Mouse (Mus musculus): ENCODE results near the gene Slc35g3.
A peak's percentile ranks its signal among the peaks of the same experiment; 100 is the strongest.

Slc35g3 gene

DNA sequence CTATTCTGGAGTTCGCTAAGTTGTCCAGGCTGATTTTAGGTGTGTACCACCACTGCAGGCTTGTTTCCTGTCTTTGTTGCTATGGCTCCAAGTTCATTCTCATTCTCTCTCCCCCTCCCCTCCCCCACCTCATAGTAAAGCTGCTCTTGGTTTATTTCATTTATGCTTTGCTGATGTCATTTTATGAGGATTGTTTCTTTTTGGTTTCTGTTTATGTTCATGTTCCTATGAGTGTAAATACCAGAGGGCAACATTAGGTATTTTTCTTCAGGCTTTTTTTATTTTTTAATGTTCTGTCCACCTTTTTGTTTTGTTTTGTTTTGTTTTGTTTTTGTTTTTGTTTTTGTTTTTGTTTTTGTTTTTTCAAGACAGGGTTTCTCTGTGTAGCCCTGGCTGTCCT, at the start of gene Slc35g3:
Gene Slc35g3, minus strand, starts transcription at position 101 of the 400 bp plus-strand sequence.
- DNase-seq (ENCODE audit: low read depth, low spot score), result no peak

DNA sequence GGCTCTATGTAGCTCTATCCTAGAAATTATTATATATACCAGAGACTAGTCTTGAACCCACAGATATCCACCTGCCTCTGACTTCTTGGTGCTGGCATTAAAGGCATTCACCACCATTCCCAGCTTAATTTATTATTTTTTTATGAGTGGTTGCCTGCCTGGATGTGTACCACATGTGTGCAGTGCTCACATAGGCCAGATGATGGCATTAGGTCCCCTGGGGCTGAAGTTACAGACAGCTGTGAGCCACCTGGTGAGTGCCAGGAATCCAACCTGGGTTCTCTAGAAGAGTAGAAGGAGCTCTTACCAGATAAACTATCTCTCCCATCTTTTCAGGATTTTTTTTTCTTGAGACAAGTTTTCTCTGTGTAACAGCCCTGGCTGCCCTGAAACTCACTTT, 48.5 kb upstream of the Slc35g3 start:
- DNase-seq (ENCODE audit: low read depth, low spot score), result no peak

DNA sequence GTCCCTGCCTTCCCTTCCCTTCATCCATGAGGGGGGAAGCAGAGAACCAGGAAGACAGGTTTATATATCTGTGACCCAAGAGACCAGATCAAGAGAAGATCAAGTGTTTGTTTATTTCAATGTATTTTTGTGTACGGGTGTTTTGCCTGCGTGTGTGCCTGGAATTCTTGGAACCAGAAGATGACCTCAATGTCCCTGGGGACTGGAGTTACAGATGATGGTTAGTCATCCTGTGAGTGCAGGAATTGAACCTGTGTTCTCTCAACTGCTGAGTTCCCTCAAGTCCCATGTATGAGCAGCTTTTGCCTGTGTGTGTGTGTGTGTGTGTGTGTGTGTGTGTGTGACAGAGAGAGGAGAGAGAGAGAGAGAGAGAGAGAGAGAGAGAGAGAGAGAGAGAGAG, 45.9 kb upstream of the Slc35g3 start:
- DNase-seq (ENCODE audit: low read depth, low spot score), result no peak

DNA sequence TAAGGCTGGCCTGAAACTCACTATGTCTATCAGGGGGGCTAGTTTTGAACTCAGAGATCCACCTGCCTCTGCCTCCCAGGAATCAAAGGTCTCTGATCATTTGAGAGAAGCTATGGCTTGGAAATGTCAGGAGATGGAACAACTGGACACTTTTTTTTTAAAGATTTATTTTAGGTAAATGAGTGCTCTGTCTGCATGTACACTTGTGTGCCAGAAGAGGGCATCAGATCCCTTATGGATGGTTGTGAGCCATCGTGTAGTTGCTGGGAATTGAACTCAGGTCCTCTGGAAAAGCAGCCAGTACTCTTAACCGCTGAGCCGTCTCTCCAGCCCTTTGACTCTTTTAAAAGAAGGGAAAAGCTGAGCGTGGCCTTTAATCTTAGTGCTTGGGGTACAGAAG, 44.6 kb upstream of the Slc35g3 start:
- DNase-seq (ENCODE audit: low read depth, low spot score), result no peak

DNA sequence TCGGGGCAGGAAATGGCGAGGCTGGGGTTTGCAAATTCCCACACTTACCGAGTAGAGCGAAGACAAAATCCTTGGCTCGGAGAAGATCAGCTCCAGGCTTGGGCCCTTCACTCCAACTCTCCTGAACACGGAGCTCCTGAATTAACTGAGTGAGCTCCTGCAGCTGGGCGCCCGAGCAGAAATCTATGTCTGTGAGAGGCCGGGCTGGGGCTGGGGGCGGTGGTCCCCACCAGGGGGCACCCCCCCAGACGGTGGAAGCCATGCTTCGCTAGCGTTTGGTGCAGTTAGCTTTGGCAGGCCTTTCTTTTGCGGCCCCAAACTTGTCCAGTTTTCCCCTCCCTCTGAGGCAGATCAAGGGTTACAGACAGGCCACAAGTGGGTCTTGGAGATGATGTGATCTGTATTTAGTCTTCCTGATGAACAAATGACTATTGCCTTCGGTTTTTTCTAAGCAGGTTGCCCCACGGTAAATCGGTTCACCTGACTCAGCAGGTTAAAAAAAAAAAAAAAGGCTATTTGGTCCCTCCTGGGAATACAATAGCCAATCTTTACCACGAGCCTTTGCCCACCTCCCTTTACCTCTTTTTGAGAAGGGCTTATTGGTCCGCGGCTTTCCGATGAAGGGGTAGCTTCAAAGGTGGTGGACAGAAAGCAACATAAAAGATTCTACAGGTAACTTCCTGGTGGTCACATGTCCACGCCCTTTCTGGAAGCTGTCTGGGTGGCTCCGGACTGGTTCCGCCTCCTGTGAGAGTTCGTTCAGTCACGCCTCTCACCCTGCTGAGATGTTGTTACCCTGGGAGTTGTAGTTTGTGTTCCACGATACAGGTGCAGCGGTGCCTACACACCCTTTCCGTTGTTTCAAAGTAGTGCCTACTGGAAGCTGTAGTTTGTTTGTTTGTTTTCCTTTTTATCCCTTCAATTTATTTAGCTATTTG, 43.5 kb upstream of the Slc35g3 start, which contains the start of gene Tmem102:
Gene Tmem102, minus strand, starts transcription at position 653 of the 938 bp plus-strand sequence.
- DNase-seq (ENCODE audit: low read depth, low spot score), result no peak

DNA sequence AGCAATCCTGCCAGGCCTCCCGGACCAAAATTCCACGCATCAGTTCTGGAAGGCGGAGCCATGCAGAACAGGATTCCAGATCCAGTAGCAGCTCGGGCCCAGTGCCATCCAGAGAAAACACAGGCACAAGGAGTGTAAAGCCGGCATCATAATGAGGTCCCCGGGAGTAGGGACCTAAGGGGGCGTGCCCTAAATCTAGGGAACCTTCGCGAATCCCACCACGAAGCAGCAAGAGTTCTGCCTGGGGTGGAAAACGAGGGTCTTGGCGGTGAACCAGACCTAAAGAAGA, 42.8 kb upstream of the Slc35g3 start:
- no peak for DNase-seq (ENCODE audit: low read depth, low spot score)

DNA sequence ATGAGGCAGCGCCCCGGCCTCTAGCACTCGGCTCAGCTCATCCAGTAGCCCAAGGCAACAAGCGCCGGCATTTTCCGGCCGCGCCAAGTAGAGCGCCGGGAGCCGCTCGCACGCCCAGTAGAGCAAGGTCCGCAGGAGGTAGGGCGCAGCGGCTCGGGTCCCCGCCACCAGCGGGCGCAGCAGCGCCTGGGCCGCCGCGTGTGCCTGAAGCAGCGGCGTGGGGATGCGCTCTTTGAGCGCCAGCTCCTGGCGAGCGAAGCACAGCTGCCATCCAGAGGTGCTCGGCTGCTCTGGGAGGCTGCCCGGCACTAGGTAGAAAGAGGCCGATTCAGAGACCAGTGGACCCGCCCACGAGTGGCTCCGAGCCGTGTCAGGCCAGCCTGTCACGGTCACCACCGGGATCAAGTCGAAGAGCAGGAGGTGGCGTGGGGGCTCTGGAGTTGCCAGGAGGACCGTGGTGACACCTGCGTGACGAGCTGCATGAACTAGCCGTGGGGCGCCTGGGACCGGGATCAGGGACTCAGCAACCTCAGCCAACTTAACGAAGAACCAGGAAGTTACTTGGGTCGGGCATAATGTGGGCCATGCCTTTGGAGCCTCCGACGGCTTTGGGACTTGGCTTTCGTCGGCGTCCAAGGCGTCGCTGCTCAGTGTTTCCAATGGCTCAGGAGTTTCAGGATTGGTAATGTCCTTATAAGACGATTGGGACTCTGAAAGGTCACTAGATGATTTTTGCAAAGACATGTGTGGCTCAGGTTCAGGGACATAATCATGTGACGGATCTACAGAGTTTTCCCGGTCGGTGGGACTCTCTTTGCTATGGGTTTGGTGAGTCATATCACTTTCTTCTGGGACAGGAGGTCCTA, 42.3 kb upstream of the Slc35g3 start:
- peak; percentile 54 for DNase-seq (ENCODE audit: low read depth, low spot score)

DNA sequence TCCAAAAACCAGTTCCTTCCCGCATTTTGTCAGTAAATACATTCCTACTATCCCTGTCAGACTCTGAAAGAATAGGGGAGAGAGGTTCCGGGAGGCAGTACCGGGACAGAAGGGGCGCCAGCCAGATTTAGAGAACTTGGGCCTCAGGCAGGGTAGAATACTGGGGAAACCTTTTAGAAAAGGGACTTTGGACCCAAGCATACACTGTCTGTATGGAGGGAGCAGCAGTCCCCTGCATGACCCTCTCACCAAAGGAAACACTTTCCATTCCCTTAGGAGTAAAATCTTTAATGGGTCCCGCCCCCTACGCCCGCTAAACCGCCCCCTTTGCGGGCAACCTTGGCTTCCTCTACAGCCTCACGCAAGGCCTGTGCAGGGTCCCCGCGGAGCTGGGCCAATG, 41.6 kb upstream of the Slc35g3 start:
- no peak for DNase-seq (ENCODE audit: low read depth, low spot score)

DNA sequence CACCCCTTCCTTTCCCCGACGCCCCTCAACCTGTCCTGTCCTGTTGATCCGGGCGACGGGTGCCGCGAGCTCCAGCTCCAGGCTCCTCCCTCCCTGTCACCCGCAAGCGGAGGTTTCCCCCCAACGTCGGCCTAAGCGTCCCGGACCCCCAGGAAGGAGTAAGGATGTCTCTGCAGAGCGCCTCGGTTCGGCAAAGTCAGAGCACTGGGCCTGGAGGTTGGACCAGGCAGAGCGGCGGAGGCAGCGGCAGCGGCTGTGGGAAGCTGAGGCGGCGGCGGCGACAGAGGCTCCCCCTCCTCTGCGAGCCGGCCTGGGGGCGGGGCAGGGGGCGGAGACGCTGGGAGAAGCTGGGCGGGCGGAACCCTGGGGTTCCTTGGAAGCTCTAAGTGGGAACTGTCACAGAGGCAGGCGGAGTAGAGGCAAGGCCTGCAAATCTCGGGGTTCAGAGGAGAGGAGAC, 40.9 kb upstream of the Slc35g3 start:
- DNase-seq (ENCODE audit: low read depth, low spot score), result no peak

DNA sequence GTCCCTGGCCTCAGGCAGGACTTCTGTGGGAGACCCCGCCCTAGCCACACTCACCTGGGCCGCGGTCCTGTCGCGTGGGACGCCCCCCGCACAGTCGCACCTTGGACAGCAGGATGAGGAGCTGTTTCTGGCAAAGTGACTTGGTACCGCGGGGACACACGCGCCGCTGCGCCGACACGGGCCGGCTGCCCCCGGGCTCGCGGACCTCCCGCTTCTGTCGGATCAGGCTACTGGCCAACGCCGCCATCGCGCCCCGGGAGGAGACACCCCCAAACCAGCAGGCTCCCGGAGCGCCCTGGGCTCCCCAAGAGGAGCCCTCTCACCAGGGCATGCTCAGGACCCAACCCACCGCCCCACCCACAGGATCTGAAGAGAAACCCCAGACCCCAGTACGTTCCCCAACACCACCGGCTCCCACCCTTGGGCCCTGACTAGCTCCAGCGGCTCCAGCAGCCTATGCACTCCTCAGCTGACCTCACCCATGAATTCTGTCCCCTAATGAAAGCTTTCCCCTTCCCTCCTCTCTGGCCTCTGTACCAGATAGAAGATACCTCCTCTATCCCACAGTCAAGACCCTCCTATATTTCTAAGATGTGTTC, 39.7 kb upstream of the Slc35g3 start, which contains the start of gene Fgf11:
Gene Fgf11, minus strand, starts transcription at position 479 of the 599 bp plus-strand sequence.
- no peak for DNase-seq (ENCODE audit: low read depth, low spot score)

DNA sequence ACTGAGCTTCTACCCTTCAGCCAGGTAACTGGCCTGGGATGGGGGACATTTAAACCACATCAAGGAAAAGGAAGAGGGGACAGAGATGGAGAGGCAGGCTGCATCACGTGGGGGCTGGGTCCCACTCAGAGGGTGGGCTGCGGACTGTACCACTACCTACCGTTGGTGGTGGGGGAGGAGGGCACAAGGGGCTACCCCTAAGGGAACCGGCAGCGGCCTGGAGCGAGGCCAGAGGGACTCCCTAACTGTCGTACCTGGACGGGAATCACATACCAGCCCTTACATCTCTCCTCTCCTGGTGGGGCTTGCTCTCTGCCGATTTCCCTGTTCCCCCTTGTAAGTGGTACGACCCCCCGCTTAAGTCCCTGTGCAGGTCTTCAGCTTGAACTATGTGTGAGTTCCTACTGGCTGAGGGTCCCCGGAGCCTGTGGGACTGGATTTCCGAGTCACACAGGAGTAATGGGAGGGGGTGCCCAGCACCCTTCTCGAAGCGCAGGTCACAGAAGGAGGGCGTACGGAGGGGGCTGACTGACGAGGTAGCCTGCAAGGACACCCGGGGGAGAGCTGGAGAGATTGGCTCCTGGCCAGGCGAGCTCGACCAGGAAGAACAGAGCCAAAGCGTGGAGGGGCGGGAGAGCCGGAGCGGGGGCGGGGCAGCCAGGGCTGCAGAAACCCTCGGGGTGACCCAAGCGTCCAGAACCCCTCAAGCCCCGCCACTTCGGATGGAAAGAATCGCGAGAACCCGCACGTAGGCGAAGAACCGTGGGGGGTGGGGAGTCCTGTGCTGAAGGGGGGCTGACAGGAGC, 38.8 kb upstream of the Slc35g3 start:
- no peak for DNase-seq (ENCODE audit: low read depth, low spot score)

DNA sequence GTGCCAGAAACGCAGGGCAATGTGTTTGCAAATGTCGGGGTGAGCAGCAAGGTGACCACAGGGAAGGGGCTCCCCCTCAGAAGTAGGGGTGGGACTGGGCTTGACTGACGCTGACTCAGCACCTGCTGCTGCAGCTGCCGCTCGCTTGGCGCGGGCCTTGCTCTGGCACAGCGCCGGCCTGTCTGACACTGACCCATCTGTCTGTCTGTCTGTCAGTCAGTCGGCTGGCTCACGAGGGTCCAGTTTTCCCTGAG, 38.3 kb upstream of the Slc35g3 start:
- no peak for DNase-seq (ENCODE audit: low read depth, low spot score)

DNA sequence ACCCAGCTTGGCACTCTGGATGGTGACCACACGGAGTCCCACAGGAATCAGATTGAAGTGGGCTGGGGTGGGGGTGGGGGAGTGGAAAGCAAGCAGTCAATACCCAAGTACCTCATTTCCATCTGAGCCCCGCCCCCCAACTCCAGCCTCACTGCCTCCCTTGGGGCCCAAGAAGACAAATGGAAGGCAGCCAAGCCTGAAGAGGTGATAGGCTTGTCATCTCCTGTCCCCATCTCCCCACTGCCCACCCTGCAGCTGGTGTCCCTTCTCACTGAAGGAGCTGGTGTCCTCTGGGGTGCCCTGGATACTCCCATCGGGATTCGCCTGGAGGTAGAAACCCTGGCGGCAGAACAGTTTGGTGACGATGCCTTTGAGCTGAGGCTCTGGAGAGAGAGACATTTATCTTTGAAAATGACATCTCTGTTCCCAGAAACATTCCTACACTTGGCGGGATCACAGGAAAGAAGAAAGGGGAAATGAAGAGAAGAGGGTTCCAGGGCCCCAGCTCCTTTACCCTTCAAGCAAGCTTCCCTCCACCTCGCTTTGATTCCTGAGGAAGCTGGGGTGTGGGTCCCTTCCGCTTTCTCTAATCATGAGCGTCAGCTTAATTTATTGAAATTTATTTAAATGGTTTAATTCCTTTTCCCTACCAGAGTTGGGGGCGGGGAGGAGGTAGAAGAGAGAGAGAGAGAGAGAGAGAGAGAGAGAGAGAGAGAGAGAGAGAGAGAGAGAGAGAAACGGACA, 37.8 kb upstream of the Slc35g3 start:
- DNase-seq (ENCODE audit: low read depth, low spot score), result no peak

DNA sequence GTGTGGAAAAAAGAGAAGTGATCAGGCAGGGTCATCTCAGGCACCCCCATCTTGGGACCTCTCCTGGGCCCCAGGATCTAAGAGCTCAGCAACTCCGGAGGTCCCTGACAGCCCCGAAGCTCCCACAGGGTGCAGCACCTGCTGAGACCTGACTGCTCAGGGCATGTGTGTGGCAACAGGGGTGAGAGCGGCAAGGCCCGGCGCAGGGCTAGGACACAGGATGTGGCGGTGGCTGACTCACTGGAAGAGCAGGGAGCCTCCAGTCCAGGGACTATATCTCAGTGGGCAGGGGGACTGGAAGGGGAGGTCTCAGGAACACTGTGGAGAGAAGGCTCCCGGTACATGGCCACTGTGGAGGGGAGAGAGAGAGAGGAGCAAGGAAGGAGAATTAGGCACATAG, 36.2 kb upstream of the Slc35g3 start:
- DNase-seq (ENCODE audit: low read depth, low spot score), result no peak

DNA sequence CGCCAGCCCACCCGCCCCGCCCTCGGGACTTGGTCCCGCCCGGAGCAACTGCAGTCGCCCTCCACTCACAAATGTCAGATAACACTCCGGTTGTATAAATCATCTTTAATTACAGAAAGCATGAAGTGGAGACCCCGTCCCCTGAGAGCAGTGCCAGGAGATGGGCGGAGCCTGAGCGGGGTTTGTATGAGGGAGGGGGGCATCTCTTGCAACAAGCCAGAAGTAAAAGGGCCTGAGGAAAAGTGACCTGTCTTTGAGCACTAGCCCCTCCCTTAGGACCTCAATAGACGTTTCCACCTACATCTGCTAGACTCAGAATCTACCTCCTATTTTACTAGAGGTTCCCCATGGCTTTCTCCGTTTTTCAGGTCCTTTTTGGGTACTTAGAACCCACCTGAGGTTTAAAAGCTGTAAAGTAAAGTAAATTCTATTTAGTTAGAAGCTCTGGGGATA, 34.2 kb upstream of the Slc35g3 start:
- no peak for DNase-seq (ENCODE audit: low read depth, low spot score)

DNA sequence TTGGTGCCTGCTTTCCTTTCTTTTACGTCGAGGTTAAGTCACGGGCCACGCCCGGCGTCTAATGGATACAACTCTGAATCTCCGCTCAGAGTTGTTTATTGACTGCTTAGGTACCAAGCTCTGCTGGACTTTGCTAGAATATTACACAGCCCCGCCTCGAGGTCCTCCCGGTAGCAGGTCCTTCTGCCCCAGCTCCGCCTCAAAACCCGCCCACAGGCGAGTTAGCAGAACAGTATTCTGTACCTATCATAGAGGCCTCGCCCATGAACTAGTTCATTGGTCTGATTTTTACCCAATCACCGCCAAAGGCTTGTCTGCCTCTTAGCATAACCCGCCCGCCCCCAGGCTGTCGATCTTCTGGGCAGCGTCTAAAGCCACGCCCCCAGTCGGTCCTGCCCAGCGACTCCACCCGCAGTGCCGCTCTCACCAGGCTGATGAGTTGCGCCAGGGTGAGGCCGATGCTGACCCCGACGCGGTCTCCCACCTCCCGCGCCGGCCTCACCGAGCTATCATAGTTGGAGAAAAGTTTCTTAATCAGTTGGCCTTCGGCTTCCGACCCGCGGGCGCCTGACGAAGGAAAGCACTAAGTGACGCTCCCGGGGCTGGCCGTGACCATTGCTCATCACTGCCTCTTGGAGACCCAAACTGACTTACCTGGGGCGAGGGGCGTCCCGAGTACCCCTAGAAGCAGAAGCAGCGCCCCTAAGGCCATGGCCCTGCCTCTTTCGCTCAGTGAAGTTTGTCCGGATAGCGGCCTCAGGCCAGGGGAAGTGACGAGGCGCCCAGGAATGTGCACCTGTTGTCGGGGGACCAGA, 33.6 kb upstream of the Slc35g3 start, which contains the start of gene Chrnb1:
Gene Chrnb1, minus strand, starts transcription at position 776 of the 815 bp plus-strand sequence.
- peak; percentile 86 for DNase-seq (ENCODE audit: low read depth, low spot score)

DNA sequence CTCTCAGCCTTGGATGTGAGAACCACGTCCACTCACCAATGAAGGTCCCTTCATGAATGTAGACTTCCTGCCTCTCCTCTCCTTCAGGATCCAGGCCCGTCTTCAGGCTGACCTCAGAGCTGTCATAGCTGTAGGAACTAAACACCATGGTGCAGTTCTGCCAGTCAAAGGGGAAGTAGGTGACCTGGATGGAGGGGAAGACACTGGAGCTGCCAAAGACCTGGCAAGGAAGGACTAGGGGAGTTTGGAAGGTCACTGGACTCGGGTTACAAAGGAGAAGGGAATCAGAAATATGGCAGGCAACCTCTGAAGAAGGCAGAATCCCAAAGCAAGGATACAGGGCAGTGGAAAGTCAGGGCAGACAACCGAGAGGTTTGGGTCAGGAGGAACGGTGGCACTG, 31.7 kb upstream of the Slc35g3 start:
- no peak for DNase-seq (ENCODE audit: low read depth, low spot score)

DNA sequence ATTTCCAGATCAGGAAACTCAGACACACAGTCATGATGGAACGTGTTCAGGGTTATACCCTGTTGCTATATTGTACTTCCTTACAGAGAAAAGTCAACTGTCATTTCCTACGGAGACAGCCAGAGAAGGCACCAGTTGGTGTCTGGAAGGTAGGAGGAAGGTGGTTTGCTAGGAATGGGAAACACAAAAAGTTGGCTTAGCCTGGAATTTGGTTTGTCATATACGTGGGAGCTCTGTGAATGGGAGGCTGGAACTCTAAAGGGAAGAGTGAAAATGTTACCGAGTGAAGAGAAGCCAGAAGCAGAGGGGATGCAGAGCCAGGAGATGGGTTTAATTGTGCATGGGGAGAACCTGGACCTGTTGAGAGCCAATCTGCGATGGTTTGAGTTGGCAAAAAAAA, 29.7 kb upstream of the Slc35g3 start:
- DNase-seq (ENCODE audit: low read depth, low spot score), result no peak

DNA sequence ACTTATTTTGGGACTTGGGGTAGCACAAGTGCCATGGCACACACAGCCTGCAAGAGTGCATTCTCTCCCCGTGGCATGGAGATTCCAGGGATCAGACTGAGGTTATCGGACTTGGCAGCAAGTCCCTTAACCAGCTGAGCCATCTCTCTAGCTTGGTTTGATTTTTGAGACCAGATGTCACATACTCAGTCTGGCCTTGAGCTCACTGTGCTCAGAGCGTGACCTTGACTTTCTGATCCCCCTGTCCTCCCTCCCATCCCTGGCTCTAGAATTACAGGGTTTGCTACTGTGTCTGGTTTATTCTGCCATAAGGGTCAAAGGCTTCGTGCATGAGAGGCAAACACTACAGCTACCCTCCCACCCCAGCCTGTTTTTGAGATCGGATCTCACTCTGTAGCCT, 27.7 kb upstream of the Slc35g3 start:
- no peak for DNase-seq (ENCODE audit: low read depth, low spot score)

DNA sequence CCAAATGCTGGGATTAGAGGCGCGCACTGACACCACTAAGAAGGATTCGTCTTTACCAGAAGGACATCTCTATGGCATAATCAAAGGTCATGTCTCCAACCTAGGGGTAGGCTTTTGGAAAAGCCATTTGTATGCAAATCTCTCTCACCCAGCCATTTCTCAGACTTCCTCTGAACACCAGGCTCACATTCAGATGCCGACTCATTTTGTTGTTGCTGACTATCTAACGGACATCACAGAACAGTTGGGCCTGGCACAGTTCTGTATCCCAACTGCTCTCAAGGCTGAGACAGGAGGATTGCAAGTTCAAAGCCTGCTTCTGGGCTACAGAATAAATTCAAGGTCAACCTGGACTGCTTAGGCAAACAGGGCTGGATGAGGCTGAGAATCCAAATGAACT, 25.5 kb upstream of the Slc35g3 start:
- DNase-seq (ENCODE audit: low read depth, low spot score), result no peak
